Mouse (Mus musculus): Measurements from ENCODE around the gene Dchs1. TPM values are rescaled to one million over a fixed set of nuclear protein-coding genes. Genes with fewer than 3 reads are reported as not detected.
A peak's percentile ranks its signal among the peaks of the same experiment; 100 is the strongest.
"Not testable (repeated sequence)": the region's sequence is repeated elsewhere in the genome, so short reads cannot be mapped to it uniquely, and the experiment has no call there.

Dchs1 gene
- polyA plus RNA-seq, 1 experiment, result 1.0 TPM

GRCm38 (mm10) chr7:105751491-105752433 is 35.7 kb downstream of the Dchs1 start, which contains the start of gene Tpp1:
Tpp1 (minus strand) TSS chr7:105752235.
- Histone ChIP-seq H3K4me1 (ENCODE audit: control insufficient read depth, insufficient read depth, low read length) (peaks cover 18% of the 10 kb centered on the region), H3K27ac (ENCODE audit: insufficient read depth, low read depth, low read length) (peak within 1 kb of the TSS; percentile 87), H3K4me3 (ENCODE audit: insufficient read depth, low read length) (peak within 1 kb of the TSS; percentile 89)
- TF ChIP-seq CTCF (IDR thresholded peaks at IDR 0.05; ENCODE audit: low read depth, low read length) (no peak), POLR2A (IDR thresholded peaks at IDR 0.05; ENCODE audit: borderline replicate concordance, low read depth, low read length) (no peak)

- H3K4me3 ChIP-seq (ENCODE audit: insufficient read depth, low read length), result no peak overlapping the region
- H3K4me1 ChIP-seq (ENCODE audit: control insufficient read depth, insufficient read depth, low read length), result peaks cover 33% of the 10 kb centered on the region
- TF ChIP-seq CTCF (IDR thresholded peaks at IDR 0.05; ENCODE audit: low read depth, low read length) (no peak), POLR2A (IDR thresholded peaks at IDR 0.05; ENCODE audit: borderline replicate concordance, low read depth, low read length) (no peak)
- H3K27ac ChIP-seq (ENCODE audit: insufficient read depth, low read depth, low read length), result no peak overlapping the region
Observed at GRCm38 (mm10) chr7:105747776-105748175, 39.7 kb downstream of the Dchs1 start.

- Histone ChIP-seq H3K4me3 (ENCODE audit: insufficient read depth, low read length) (peak within 1 kb of the TSS; percentile 96), H3K4me1 (ENCODE audit: control insufficient read depth, insufficient read depth, low read length) (peaks cover 25% of the 10 kb centered on the region), H3K27ac (ENCODE audit: insufficient read depth, low read depth, low read length) (peak within 1 kb of the TSS; percentile 51)
- no peak for TF ChIP-seq POLR2A (IDR thresholded peaks at IDR 0.05; ENCODE audit: borderline replicate concordance, low read depth, low read length)
- TF ChIP-seq CTCF (IDR thresholded peaks at IDR 0.05; ENCODE audit: low read depth, low read length), result no peak
Observed at GRCm38 (mm10) chr7:105743926-105744590, 43.4 kb downstream of the Dchs1 start, which contains the start of gene Taf10. Taf10 (minus strand) TSS chr7:105744361.

- Histone ChIP-seq H3K4me3 (ENCODE audit: insufficient read depth, low read length) (peak overlapping the region; percentile 96), H3K4me1 (ENCODE audit: control insufficient read depth, insufficient read depth, low read length) (peaks cover 28% of the 10 kb centered on the region), H3K27ac (ENCODE audit: insufficient read depth, low read depth, low read length) (peak overlapping the region; percentile 51; the same call in 1 of the 2 replicates)
Observed at GRCm38 (mm10) chr7:105743246-105743925, 44.1 kb downstream of the Dchs1 start.

- peaks cover 29% of the 10 kb centered on the region for H3K4me1 ChIP-seq (ENCODE audit: control insufficient read depth, insufficient read depth, low read length)
- peak overlapping the region; percentile 96 for H3K4me3 ChIP-seq (ENCODE audit: insufficient read depth, low read length)
- not testable (repeated sequence) for H3K27ac ChIP-seq (ENCODE audit: insufficient read depth, low read depth, low read length)
Observed at GRCm38 (mm10) chr7:105742539-105743215, 44.8 kb downstream of the Dchs1 start.

GRCm38 (mm10) chr7:105741978-105742377 is 45.5 kb downstream of the Dchs1 start:
- no peak overlapping the region for H3K27ac ChIP-seq (ENCODE audit: insufficient read depth, low read depth, low read length)
- H3K4me1 ChIP-seq (ENCODE audit: control insufficient read depth, insufficient read depth, low read length), result peaks cover 32% of the 10 kb centered on the region
- no peak overlapping the region for H3K4me3 ChIP-seq (ENCODE audit: insufficient read depth, low read length)
- no peak for TF ChIP-seq CTCF (IDR thresholded peaks at IDR 0.05; ENCODE audit: low read depth, low read length)
- no peak for TF ChIP-seq POLR2A (IDR thresholded peaks at IDR 0.05; ENCODE audit: borderline replicate concordance, low read depth, low read length)

- no peak overlapping the region for H3K27ac ChIP-seq (ENCODE audit: insufficient read depth, low read depth, low read length)
- TF ChIP-seq POLR2A (IDR thresholded peaks at IDR 0.05; ENCODE audit: borderline replicate concordance, low read depth, low read length) (no peak), CTCF (IDR thresholded peaks at IDR 0.05; ENCODE audit: low read depth, low read length) (no peak)
Observed at GRCm38 (mm10) chr7:105740851-105741250, 46.6 kb downstream of the Dchs1 start.

GRCm38 (mm10) chr7:105740089-105740795 is 47.2 kb downstream of the Dchs1 start:
- TF ChIP-seq POLR2A (IDR thresholded peaks at IDR 0.05; ENCODE audit: borderline replicate concordance, low read depth, low read length) (no peak), CTCF (IDR thresholded peaks at IDR 0.05; ENCODE audit: low read depth, low read length) (no peak)
- Histone ChIP-seq H3K27ac (ENCODE audit: insufficient read depth, low read depth, low read length) (no peak overlapping the region), H3K4me1 (ENCODE audit: control insufficient read depth, insufficient read depth, low read length) (peaks cover 25% of the 10 kb centered on the region), H3K4me3 (ENCODE audit: insufficient read depth, low read length) (no peak overlapping the region)

More at GRCm38 (mm10) chr7:105740851-105741250, 46.6 kb downstream of the Dchs1 start:
- Histone ChIP-seq H3K4me3 (ENCODE audit: insufficient read depth, low read length) (no peak overlapping the region), H3K4me1 (ENCODE audit: control insufficient read depth, insufficient read depth, low read length) (peaks cover 24% of the 10 kb centered on the region)

GRCm38 (mm10) chr7:105738948-105739347 is 48.5 kb downstream of the Dchs1 start:
- Histone ChIP-seq H3K27ac (ENCODE audit: insufficient read depth, low read depth, low read length) (peak overlapping the region; percentile 70), H3K4me1 (ENCODE audit: control insufficient read depth, insufficient read depth, low read length) (peaks cover 25% of the 10 kb centered on the region), H3K4me3 (ENCODE audit: insufficient read depth, low read length) (peak overlapping the region; percentile 31)
- TF ChIP-seq POLR2A (IDR thresholded peaks at IDR 0.05; ENCODE audit: borderline replicate concordance, low read depth, low read length) (no peak), CTCF (IDR thresholded peaks at IDR 0.05; ENCODE audit: low read depth, low read length) (no peak)

All from bone marrow macrophage, adult 2 months (primary cell).